Mouse (Mus musculus): ENCODE results near the gene Mrgpra6. TPM values are rescaled to one million over a fixed set of nuclear protein-coding genes. Genes with fewer than 3 reads are reported as not detected.

Mrgpra6 gene
- total RNA-seq (2023) = not detected

DNA sequence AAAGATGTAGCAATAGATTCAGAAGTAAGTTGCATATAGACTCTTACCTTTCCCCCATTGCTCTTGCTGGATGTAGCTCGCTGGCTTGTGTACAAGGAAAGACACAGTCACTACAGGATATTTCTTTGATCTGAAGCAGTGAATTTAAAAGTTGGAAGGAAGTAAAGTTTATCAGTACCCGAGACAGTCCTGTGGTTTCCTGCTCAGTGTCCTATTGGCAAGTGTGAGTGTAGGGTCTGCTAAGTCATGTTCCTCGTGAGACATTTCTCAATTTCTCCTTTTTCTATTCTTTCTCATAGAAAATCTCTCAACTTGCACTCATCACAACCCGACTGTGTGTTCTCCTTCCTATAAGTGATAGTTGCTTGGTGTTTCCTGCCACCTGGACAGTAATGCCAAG is at the start of gene Mrgpra6:
Gene Mrgpra6 (minus strand): TSS at position 91 of the 400 bp plus-strand sequence.

GRCm38 (mm10) chr7:47252770-47253169 is 48.0 kb upstream of the Mrgpra6 start, which contains the start of gene Mrgpra9:
Gene Mrgpra9 (minus strand): TSS chr7:47252848.

Other genes with a start within 250 kb of the Mrgpra6 start
- 5.1 TPM for gene Uevld, start 246.4 kb downstream of the Mrgpra6 start, total RNA-seq (2023)
- not detected for gene Gm9999, start 221.3 kb downstream of the Mrgpra6 start, total RNA-seq (2023)
- gene Spty2d1, start 196.5 kb downstream of the Mrgpra6 start, total RNA-seq (2023) = 68.5 TPM
- gene Tmem86a, start 154.3 kb downstream of the Mrgpra6 start, total RNA-seq (2023) = 4.2 TPM
- 1.4 TPM for gene Ptpn5, start 71.2 kb downstream of the Mrgpra6 start, total RNA-seq (2023)
- not detected for gene Mrgpra9, start 47.9 kb upstream of the Mrgpra6 start, total RNA-seq (2023)
- gene Mrgpra1, start 149.3 kb upstream of the Mrgpra6 start, total RNA-seq (2023) = not detected
- not detected for gene Mrgpra2a, start 247.2 kb upstream of the Mrgpra6 start, total RNA-seq (2023)

Data from CD4-positive naive resting alpha-beta T cell, adult 57 days (primary cell).